In the genomic region with DNA sequence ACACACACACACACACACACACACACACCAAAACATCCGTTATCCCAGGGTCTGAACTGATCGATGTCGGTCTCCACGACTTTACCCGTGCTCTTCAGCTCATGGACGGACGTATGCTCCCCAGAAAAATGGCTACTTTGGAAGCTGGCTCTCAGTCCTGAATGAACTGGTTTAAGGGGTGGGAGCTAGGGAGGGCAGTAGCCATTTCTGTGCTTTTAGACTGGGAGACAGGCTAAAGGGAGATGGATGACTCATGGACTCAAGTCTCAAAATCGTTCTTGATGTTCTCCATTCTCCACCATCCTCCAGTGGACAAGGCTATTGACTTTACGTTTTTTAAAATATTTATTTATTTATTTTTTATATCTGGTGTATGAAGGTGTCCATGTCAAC, we compare ENCODE assay signal across 10 mouse cellular contexts. TPM values are rescaled to one million over a fixed set of nuclear protein-coding genes. Genes with fewer than 3 reads are reported as not detected.
DNase-seq lines count a peak whose midpoint lies in the region; ATAC-seq lines count a peak whose summit lies in the region.
"Had no signal": no experiment of that assay in that cellular context is flagged by ENCODE, and none has a peak within 500 bp of the region (broad histone marks: within the 10 kb centered on the region; RNA-seq: fewer than 3 reads in every experiment).

No protein-coding gene starts in this region.

- H3K27ac ChIP-seq in liver, embryonic 11.5 days (ENCODE audit: low read depth, low read length), result no peak overlapping the region
- no peak overlapping the region; the same call in 1 of the 2 replicates for H3K27ac ChIP-seq in embryonic facial prominence, embryonic 10.5 days (replicated peaks)
- H3K27ac ChIP-seq in hindbrain, embryonic 16.5 days (ENCODE audit: low read depth, low read length), result peak overlapping the region; percentile 74
- no peak overlapping the region for H3K27ac ChIP-seq in neural tube, embryonic 13.5 days (replicated peaks)

- H3K36me3 ChIP-seq in liver, embryonic 11.5 days (ENCODE audit: control insufficient read depth, insufficient read depth, low read length), result no peaks in the 10 kb centered on the region
- peaks cover 13% of the 10 kb centered on the region for H3K36me3 ChIP-seq in embryonic facial prominence, embryonic 10.5 days (replicated peaks)
- H3K36me3 ChIP-seq in hindbrain, embryonic 16.5 days (ENCODE audit: control insufficient read depth, insufficient read depth, low read length), result no peaks in the 10 kb centered on the region; the same call in 1 of the 2 replicates
- no peaks in the 10 kb centered on the region for H3K36me3 ChIP-seq in neural tube, embryonic 13.5 days

- peaks cover 3% of the 10 kb centered on the region; the same call in 1 of the 2 replicates for H3K4me1 ChIP-seq in liver, embryonic 11.5 days (replicated peaks; ENCODE audit: control insufficient read depth, insufficient read depth, low read length)
- H3K4me1 ChIP-seq in embryonic facial prominence, embryonic 10.5 days, result peaks cover 35% of the 10 kb centered on the region
- peaks cover 14% of the 10 kb centered on the region for H3K4me1 ChIP-seq in hindbrain, embryonic 16.5 days (ENCODE audit: control insufficient read depth, insufficient read depth, low read depth, low read length)
- peaks cover 34% of the 10 kb centered on the region for H3K4me1 ChIP-seq in neural tube, embryonic 13.5 days (replicated peaks)

- peak overlapping the region; percentile 99 for H3K4me2 ChIP-seq in liver, embryonic 11.5 days
- H3K4me2 ChIP-seq in hindbrain, embryonic 16.5 days (ENCODE audit: low read length), result peak overlapping the region; percentile 59
- H3K4me2 ChIP-seq in neural tube, embryonic 13.5 days, result peak overlapping the region; percentile 100

- ATAC-seq in liver, embryonic 11.5 days (replicated peaks; ENCODE audit: low FRiP score), result no peak
- no peak for ATAC-seq in hindbrain, embryonic 16.5 days
- no peak for ATAC-seq in neural tube, embryonic 13.5 days (ENCODE audit: low read depth)
- ATAC-seq in megakaryocyte, adult 5-6 weeks (ENCODE audit: poor library complexity, severe bottlenecking), result no peak

- DNase-seq in liver, embryonic 11.5 days (ENCODE audit: low spot score), result no peak
- DNase-seq in liver, result no peak
- no peak for DNase-seq in embryonic facial prominence, embryonic 10.5 days (ENCODE audit: low spot score)
- no peak for DNase-seq in thymus, postnatal 10 days (ENCODE audit: low spot score in 2 of 2)
- DNase-seq in ovary, adult 18-20 months (ENCODE audit: low spot score), result no peak

- H3K27me3 ChIP-seq in liver, embryonic 11.5 days (replicated peaks; ENCODE audit: control insufficient read depth, insufficient read depth, low read length), result peaks cover 83% of the 10 kb centered on the region
- peaks cover 86% of the 10 kb centered on the region for H3K27me3 ChIP-seq in embryonic facial prominence, embryonic 10.5 days (replicated peaks; ENCODE audit: low read depth, poor library complexity, severe bottlenecking)
- no peaks in the 10 kb centered on the region for H3K27me3 ChIP-seq in hindbrain, embryonic 16.5 days (replicated peaks; ENCODE audit: control insufficient read depth, insufficient read depth, low read length)
- peaks cover 57% of the 10 kb centered on the region for H3K27me3 ChIP-seq in neural tube, embryonic 13.5 days

- no peaks in the 10 kb centered on the region for H3K9me3 ChIP-seq in liver, embryonic 11.5 days (ENCODE audit: control insufficient read depth, low read length)
- H3K9me3 ChIP-seq in embryonic facial prominence, embryonic 10.5 days, result no peaks in the 10 kb centered on the region
- H3K9me3 ChIP-seq in hindbrain, embryonic 16.5 days (ENCODE audit: control insufficient read depth, low read length), result no peaks in the 10 kb centered on the region
- no peaks in the 10 kb centered on the region for H3K9me3 ChIP-seq in neural tube, embryonic 13.5 days

- H3K4me3 ChIP-seq in liver, embryonic 11.5 days (ENCODE audit: low read depth, low read length), result peak overlapping the region; percentile 65
- peak overlapping the region; percentile 77 for H3K4me3 ChIP-seq in embryonic facial prominence, embryonic 10.5 days
- H3K4me3 ChIP-seq in hindbrain, embryonic 16.5 days (ENCODE audit: low read length), result peak overlapping the region; percentile 64
- peak overlapping the region; percentile 78 for H3K4me3 ChIP-seq in neural tube, embryonic 13.5 days

- H3K9ac ChIP-seq in liver, embryonic 11.5 days (ENCODE audit: low read depth, low read length), result no peak overlapping the region
- H3K9ac ChIP-seq in hindbrain, embryonic 16.5 days (ENCODE audit: low read depth, low read length), result peak overlapping the region; percentile 75
- peak overlapping the region; percentile 78; the same call in 1 of the 2 replicates for H3K9ac ChIP-seq in neural tube, embryonic 13.5 days

- 27% methylated on average over 9 of the region's 9 CpGs for WGBS in liver, embryonic 11.5 days
- WGBS in embryonic facial prominence, embryonic 10.5 days, result 23% methylated on average over 9 of the region's 9 CpGs
- 20% methylated on average over 9 of the region's 9 CpGs for whole genome bisulfite sequencing in hindbrain, embryonic 16.5 days
- 15% methylated on average over 9 of the region's 9 CpGs for WGBS in neural tube, embryonic 13.5 days

RNA-seq across cellular contexts. Expression of gene Hap1, which starts 0.9 kb away (rescaled TPM):
- polyA plus RNA-seq in liver, embryonic 11.5 days (2014; fragmentation: Nextera tagmentation; extraction: Ambion mirVana), result 0.82 and 1.5 TPM in 2 replicates
- polyA plus RNA-seq in embryonic facial prominence, embryonic 10.5 days (2016; fragmentation: Nextera tagmentation; extraction: Ambion mirVana), result 14.0 and 14.2 TPM in 2 replicates
- polyA plus RNA-seq in hindbrain, embryonic 16.5 days (2015; fragmentation: Nextera tagmentation; extraction: Ambion mirVana), result 316 and 333 TPM in 2 replicates
- 62.7 and 67.4 TPM in 2 replicates for polyA plus RNA-seq in neural tube, embryonic 13.5 days (2015; fragmentation: Nextera tagmentation; extraction: Ambion mirVana)
- total RNA-seq in megakaryocyte, adult 5-6 weeks (2015), result not detected in 2 replicates
- total RNA-seq in megakaryocyte, adult 5-6 weeks (2017), result not detected in 2 replicates
- total RNA-seq: hematopoietic stem cell, adult 5-6 weeks had no signal

RNA-seq across cellular contexts. Expression of gene Gast, which starts 22.6 kb away (rescaled TPM):
- polyA plus RNA-seq in liver, embryonic 11.5 days (2014; fragmentation: Nextera tagmentation; extraction: Ambion mirVana), result not detected in 2 replicates
- polyA plus RNA-seq in embryonic facial prominence, embryonic 10.5 days (2016; fragmentation: Nextera tagmentation; extraction: Ambion mirVana), result 0.37 TPM in 1 of 2 replicates, not detected in the other
- 0.52 TPM in 1 of 2 replicates, not detected in the other for polyA plus RNA-seq in hindbrain, embryonic 16.5 days (2015; fragmentation: Nextera tagmentation; extraction: Ambion mirVana)
- polyA plus RNA-seq in neural tube, embryonic 13.5 days (2015; fragmentation: Nextera tagmentation; extraction: Ambion mirVana), result 0.76 TPM in 1 of 2 replicates, not detected in the other
- not detected in 2 replicates for total RNA-seq in megakaryocyte, adult 5-6 weeks (2015)
- total RNA-seq in megakaryocyte, adult 5-6 weeks (2017), result not detected in 2 replicates
- total RNA-seq: adrenal gland, postnatal 4 days; hematopoietic stem cell, adult 5-6 weeks had no signal

RNA-seq across cellular contexts. Expression of gene Eif1, which starts 37.1 kb away (rescaled TPM):
- 2,121 and 2,222 TPM in 2 replicates for polyA plus RNA-seq in liver, embryonic 11.5 days (2014; fragmentation: Nextera tagmentation; extraction: Ambion mirVana)
- polyA plus RNA-seq in embryonic facial prominence, embryonic 10.5 days (2016; fragmentation: Nextera tagmentation; extraction: Ambion mirVana), result 1,675 and 1,681 TPM in 2 replicates
- 1,208 and 1,248 TPM in 2 replicates for polyA plus RNA-seq in hindbrain, embryonic 16.5 days (2015; fragmentation: Nextera tagmentation; extraction: Ambion mirVana)
- polyA plus RNA-seq in neural tube, embryonic 13.5 days (2015; fragmentation: Nextera tagmentation; extraction: Ambion mirVana), result 1,277 and 1,563 TPM in 2 replicates
- 1,372 and 1,486 TPM in 2 replicates for total RNA-seq in megakaryocyte, adult 5-6 weeks (2015)
- total RNA-seq in megakaryocyte, adult 5-6 weeks (2017), result 248 and 320 TPM in 2 replicates

RNA-seq across cellular contexts. Expression of gene Jup, which starts 40.7 kb away (rescaled TPM):
- polyA plus RNA-seq in liver, embryonic 11.5 days (2014; fragmentation: Nextera tagmentation; extraction: Ambion mirVana), result 38.8 and 41.6 TPM in 2 replicates
- 45.8 and 52.6 TPM in 2 replicates for polyA plus RNA-seq in embryonic facial prominence, embryonic 10.5 days (2016; fragmentation: Nextera tagmentation; extraction: Ambion mirVana)
- polyA plus RNA-seq in hindbrain, embryonic 16.5 days (2015; fragmentation: Nextera tagmentation; extraction: Ambion mirVana), result 68.8 and 77.7 TPM in 2 replicates
- polyA plus RNA-seq in neural tube, embryonic 13.5 days (2015; fragmentation: Nextera tagmentation; extraction: Ambion mirVana), result 91.6 and 94.4 TPM in 2 replicates
- 3.5 and 3.9 TPM in 2 replicates for total RNA-seq in megakaryocyte, adult 5-6 weeks (2015)
- total RNA-seq in megakaryocyte, adult 5-6 weeks (2017), result 1.5 and 5.1 TPM in 2 replicates

RNA-seq across cellular contexts. Expression of gene P3h4, which starts 57.8 kb away (rescaled TPM):
- 24.5 and 25.8 TPM in 2 replicates for polyA plus RNA-seq in liver, embryonic 11.5 days (2014; fragmentation: Nextera tagmentation; extraction: Ambion mirVana)
- 34.1 and 34.9 TPM in 2 replicates for polyA plus RNA-seq in embryonic facial prominence, embryonic 10.5 days (2016; fragmentation: Nextera tagmentation; extraction: Ambion mirVana)
- 21.5 and 25.5 TPM in 2 replicates for polyA plus RNA-seq in hindbrain, embryonic 16.5 days (2015; fragmentation: Nextera tagmentation; extraction: Ambion mirVana)
- 24.6 and 27.6 TPM in 2 replicates for polyA plus RNA-seq in neural tube, embryonic 13.5 days (2015; fragmentation: Nextera tagmentation; extraction: Ambion mirVana)
- total RNA-seq in megakaryocyte, adult 5-6 weeks (2015), result not detected in 2 replicates
- total RNA-seq in megakaryocyte, adult 5-6 weeks (2017), result 0.08 TPM in 1 of 2 replicates, not detected in the other
